Mouse (Mus musculus): Measurements from ENCODE around the gene Sparcl1.

- TF ChIP-seq CTCF (IDR thresholded peaks at IDR 0.05; ENCODE audit: low read depth) = no peak
- no peak for TF ChIP-seq EP300 (IDR thresholded peaks at IDR 0.05; ENCODE audit: low read depth)
These were observed 1.5 kb downstream of the Sparcl1 start for GRCm38 (mm10) chr5:104112016-104112415.
